Mouse (Mus musculus): ENCODE results near the gene Iqca.

DNA sequence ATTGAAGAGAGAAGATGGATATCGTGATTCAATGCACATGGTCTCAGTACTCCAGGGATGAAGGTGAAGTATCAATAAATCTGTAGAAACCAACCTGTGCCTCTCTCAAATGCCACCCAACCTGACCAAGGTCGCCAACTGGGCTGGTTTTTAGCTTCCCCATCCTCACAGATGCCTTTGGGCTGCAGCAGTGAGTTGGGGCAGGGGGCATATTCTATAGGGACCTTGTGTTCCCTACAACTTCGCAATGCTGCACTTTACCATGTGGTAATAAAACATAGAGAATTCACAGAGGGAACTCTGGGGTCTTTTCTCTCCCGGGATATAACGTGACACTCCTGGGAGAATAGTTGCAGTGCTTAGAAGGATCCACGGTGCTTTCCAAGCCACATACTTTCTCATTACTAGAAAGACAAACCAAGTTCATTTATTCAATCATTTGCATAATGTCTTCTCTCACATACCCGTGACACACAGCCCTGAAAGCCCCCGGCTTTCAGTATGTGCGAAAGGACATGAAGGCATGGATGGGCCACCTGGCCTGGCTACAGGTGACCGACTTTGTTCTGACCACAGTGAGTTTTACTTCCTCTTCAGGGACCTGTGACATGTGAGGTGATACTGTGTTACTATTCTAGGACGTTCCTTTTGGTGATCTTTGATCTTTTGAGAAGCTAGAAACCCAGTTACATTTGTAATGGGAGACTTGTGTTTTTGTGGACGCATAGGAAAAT lies 27.9 kb upstream of the Iqca start:
- no peak for TF ChIP-seq CTCF (IDR thresholded peaks at IDR 0.05; ENCODE audit: low read depth, low read length)
- TF ChIP-seq GATA1 (IDR thresholded peaks at IDR 0.05; ENCODE audit: borderline replicate concordance, low read length): no peak
- TF ChIP-seq POLR2AphosphoS5 (IDR thresholded peaks at IDR 0.05; ENCODE audit: insufficient replicate concordance, low read depth, low read length): no peak
